Mouse (Mus musculus) forebrain, embryonic 11.5 days (tissue): ENCODE results near the gene Kif5a. TPM values are rescaled to one million over a fixed set of nuclear protein-coding genes. Genes with fewer than 3 reads are reported as not detected.

Experiments used
- ATAC-seq: fragments of 200-750 bp; cut with Nextera tagmentation; replicated peaks from 2 replicates; pipeline ENCODE4 v1.8.0; 2017; ENCODE audit warnings: moderate TSS enrichment; ENCODE audit not compliant: low FRiP score
- DNase-seq: peaks from one replicate; pipeline ENCODE4 v3.0.0-alpha.2; 2017; ENCODE audit warnings: low spot score
- H3K27ac ChIP-seq: fragments of 300-500 bp; sonication (generic); 2 replicates; pipeline ENCODE4 v1.5.1; 2014; ENCODE audit warnings: low read depth, low read length
- H3K27me3 ChIP-seq: fragments of 300-500 bp; sonication (generic); 2 replicates; pipeline ENCODE4 v1.6.1; 2014; ENCODE audit warnings: mild to moderate bottlenecking, low read length, mixed read lengths; ENCODE audit not compliant: control insufficient read depth, insufficient read depth
- H3K36me3 ChIP-seq: fragments of 300-500 bp; sonication (generic); 2 replicates; pipeline ENCODE4 v1.6.1; 2014; ENCODE audit warnings: mild to moderate bottlenecking, low read length, moderate library complexity, mixed read lengths; ENCODE audit not compliant: control insufficient read depth, insufficient read depth
- H3K4me1 ChIP-seq: fragments of 300-500 bp; sonication (generic); replicated peaks from 2 replicates; pipeline ENCODE4 v1.6.1; 2014; ENCODE audit warnings: low read length, mixed read lengths; ENCODE audit not compliant: control insufficient read depth, insufficient read depth
- H3K4me2 ChIP-seq: fragments of 300-500 bp; sonication (generic); 2 replicates; pipeline ENCODE4 v1.6.1; 2014; ENCODE audit warnings: low read depth, mild to moderate bottlenecking, low read length, moderate library complexity, mixed read lengths; ENCODE audit not compliant: severe bottlenecking
- H3K4me3 ChIP-seq: fragments of 300-500 bp; sonication (generic); 2 replicates; pipeline ENCODE4 v1.5.1; 2014; ENCODE audit warnings: low read depth, low read length
- H3K9ac ChIP-seq: fragments of 300-500 bp; sonication (generic); 2 replicates; pipeline ENCODE4 v1.6.1; 2014; ENCODE audit warnings: low read length
- H3K9me3 ChIP-seq: fragments of 300-500 bp; sonication (generic); 2 replicates; pipeline ENCODE4 v1.6.1; 2016; ENCODE audit warnings: low read length, mixed read lengths; ENCODE audit not compliant: control insufficient read depth
- WGBS: fragments of 180-500 bp; shearing (Covaris S2); extraction: QIAGEN DNeasy Blood & Tissue Kit; methylation state at CpG from one replicate; pipeline ENCODE4 v1.1.7; 2014; 5-methylcytosine and 5-hydroxymethylcytosine counted together
- polyA plus RNA-seq: library from polyadenylated mRNA; unstranded; fragments of >200 nt; fragmentation: Nextera tagmentation; extraction: Ambion mirVana; gene quantifications from 2 replicates; pipeline ENCODE4 v1.2.1, GENCODE M21; 2014

Gene Kif5a
- polyA plus RNA-seq, 1 experiment from 2014 or later, result 23.6 TPM

DNA sequence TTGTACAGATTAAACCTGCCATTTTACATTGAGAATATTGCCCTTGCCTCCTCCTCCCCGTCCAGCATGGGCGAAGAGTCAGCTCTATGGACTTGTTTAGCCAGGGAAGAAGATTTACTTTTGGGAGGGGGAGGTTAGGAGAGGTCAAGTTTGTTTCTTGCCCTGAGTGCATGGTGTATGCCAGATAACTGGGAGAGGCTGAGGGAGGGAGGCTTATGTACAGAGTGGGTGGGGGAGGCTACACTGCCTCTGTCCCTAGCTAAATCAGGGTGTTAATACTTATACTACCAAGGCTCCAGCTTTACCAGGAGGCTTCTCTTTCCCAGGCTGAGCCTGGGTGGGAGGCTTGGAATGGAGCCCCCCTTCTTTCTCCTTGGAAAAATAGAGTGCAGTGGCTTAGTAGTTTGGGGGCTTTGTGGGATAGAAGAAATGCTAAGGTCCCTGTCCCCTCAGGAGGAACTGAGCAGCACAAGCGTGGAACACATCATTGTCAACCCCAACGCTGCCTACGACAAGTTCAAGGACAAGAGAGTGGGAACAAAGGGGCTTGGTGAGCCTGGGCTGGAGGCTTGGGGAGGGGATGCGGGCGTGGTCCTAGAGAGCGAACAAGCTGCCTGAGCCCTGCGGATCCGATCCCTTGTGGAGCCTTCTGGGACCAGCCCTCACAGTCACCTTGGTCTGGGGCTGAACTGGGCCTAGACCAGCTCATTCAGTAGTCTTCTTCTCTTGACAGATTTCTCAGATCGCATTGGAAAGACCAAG is 11.3 kb upstream of the Kif5a start:
- Histone ChIP-seq H3K9ac (no peak overlapping the region), H3K9me3 (no peaks in the 10 kb centered on the region), H3K4me1 (no peaks in the 10 kb centered on the region), H3K27me3 (no peaks in the 10 kb centered on the region), H3K4me3 (no peak overlapping the region), H3K36me3 (peaks cover 3% of the 10 kb centered on the region), H3K27ac (no peak overlapping the region), H3K4me2 (no peak overlapping the region)
- ATAC-seq, result no peak
- peak; percentile 45 for DNase-seq
- 89% methylated on average over 11 of the region's 11 CpGs for WGBS

DNA sequence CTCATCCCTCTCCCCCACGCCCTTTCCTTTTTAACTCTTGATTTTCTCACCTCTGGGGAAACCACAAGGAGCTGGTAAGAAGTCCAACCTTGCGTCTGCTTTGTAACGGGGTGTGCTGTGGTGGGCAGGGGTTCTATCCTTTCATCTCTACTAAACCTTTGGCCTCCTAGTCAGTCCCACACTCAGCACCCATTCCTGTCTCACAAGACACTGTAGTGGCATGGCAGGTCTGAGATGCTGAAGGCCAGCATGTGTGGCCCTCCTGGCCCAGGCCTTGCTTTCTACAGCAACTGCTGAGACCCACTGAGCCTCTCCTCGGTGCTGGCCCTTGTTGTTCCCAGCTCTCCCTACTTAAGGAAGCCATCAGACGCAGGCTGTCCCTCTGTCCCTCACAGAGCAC is 9.2 kb upstream of the Kif5a start:
- H3K4me1 ChIP-seq, result peaks cover 2% of the 10 kb centered on the region; the same call in 1 of the 2 replicates
- H3K36me3 ChIP-seq, result peaks cover 3% of the 10 kb centered on the region; the same call in 1 of the 2 replicates
- no peaks in the 10 kb centered on the region for H3K9me3 ChIP-seq
- H3K4me3 ChIP-seq, result no peak overlapping the region
- no peak overlapping the region for H3K9ac ChIP-seq
- ATAC-seq (no peak), DNase-seq (no peak)
- H3K27ac ChIP-seq, result no peak overlapping the region
- 90% methylated on average over 5 of the region's 5 CpGs for WGBS
- H3K4me2 ChIP-seq, result no peak overlapping the region
- H3K27me3 ChIP-seq, result no peaks in the 10 kb centered on the region

DNA sequence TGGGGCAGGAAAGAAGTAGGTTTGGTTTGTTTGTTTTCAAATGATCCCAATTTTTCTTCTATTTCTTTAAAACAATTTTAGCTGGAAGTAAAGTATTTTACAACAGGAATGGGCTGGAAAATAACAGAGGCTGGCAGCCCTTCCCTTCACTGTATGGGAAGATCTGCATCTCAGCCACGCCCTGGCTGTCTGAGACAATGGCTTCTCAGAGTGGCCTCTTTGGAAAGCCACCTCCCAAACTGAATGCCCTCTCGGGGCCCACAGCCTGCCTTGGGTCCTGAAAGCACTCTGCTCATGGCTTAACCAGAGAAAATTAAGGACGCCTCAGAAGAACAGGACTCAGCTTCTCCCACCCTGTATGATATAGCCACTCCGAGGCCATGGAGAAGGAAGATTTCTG is 6.7 kb upstream of the Kif5a start:
- Histone ChIP-seq H3K36me3 (no peaks in the 10 kb centered on the region; the same call in 1 of the 2 replicates), H3K27me3 (no peaks in the 10 kb centered on the region), H3K4me3 (no peak overlapping the region), H3K9ac (no peak overlapping the region), H3K9me3 (no peaks in the 10 kb centered on the region), H3K4me1 (peaks cover 8% of the 10 kb centered on the region), H3K4me2 (no peak overlapping the region), H3K27ac (no peak overlapping the region)
- 67% methylated on average over 4 of the region's 4 CpGs for WGBS
- no peak for DNase-seq
- ATAC-seq, result no peak

DNA sequence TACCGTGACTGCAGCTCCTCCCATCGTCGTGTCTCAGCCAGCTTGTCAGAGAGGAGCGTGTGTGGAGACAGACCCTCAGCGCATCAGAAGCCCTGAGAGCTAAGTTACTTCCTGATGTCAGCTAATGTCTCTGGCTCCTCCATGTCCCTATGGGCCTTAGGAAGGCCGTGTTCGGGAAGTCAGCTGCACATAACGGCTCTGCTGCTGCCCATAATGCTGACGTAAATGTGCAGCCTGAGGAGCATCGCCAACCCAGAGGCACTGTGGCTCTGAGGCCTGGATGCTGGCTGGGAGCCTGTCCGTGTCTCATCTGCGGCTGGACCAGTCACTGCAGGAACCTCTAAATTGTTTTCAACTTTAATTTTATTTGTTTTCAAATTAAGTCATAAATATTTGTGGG is 5.9 kb upstream of the Kif5a start:
- WGBS, result 90% methylated on average over 12 of the region's 12 CpGs
- no peak overlapping the region for H3K9ac ChIP-seq
- H3K4me1 ChIP-seq, result peaks cover 8% of the 10 kb centered on the region
- H3K4me3 ChIP-seq, result no peak overlapping the region
- H3K9me3 ChIP-seq, result no peaks in the 10 kb centered on the region
- no peaks in the 10 kb centered on the region; the same call in 1 of the 2 replicates for H3K36me3 ChIP-seq
- ATAC-seq (no peak), DNase-seq (no peak)
- peaks cover 4% of the 10 kb centered on the region; the same call in 1 of the 2 replicates for H3K27me3 ChIP-seq
- H3K27ac ChIP-seq, result no peak overlapping the region
- no peak overlapping the region for H3K4me2 ChIP-seq

DNA sequence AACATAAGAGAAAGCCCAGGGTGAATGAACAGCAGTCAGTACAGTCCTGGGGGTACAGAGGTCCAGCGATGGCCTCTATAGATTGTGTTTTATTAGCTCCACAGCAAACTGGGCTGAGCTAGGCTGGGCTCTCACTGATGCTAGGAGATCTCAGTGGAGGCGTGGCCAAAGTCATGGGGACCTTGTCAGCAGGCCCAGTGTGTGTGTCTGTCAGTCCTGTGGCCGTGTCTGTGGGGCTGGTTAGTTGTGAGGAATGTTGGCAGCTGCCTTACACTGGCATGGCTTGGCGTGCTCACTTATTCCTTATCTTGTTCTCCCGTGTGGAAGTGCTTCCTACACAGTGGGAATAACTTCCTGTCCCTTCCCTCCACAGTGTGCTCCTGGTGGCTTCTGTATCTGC is 5.3 kb upstream of the Kif5a start:
- H3K36me3 ChIP-seq, result no peaks in the 10 kb centered on the region; the same call in 1 of the 2 replicates
- no peak for ATAC-seq
- peaks cover 8% of the 10 kb centered on the region; the same call in 1 of the 2 replicates for H3K27me3 ChIP-seq
- H3K27ac ChIP-seq, result no peak overlapping the region
- H3K9me3 ChIP-seq, result no peaks in the 10 kb centered on the region
- peaks cover 8% of the 10 kb centered on the region for H3K4me1 ChIP-seq
- DNase-seq, result no peak
- no peak overlapping the region for H3K4me3 ChIP-seq
- H3K9ac ChIP-seq, result no peak overlapping the region
- H3K4me2 ChIP-seq, result no peak overlapping the region
- 80% methylated on average over 5 of the region's 5 CpGs for WGBS

DNA sequence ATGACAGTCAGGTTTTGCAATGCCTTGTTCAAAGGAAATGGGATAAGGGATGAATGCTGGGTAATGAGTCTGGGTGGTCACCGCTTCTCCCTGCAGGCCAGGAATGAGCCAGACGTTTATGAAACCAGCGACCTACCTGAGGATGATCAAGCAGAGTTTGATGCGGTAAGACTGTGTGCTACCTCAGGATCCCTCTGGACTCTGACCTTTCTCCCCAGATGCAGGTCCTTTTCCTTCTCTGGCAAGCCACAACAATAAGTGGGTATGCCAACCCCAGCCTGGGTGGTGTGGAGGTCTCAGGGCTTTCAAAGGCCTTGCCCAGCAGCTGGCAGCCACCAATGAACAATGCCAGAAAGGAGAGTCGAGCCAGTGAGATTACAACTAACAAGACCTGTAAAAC is 4.2 kb upstream of the Kif5a start:
- Histone ChIP-seq H3K27me3 (peaks cover 8% of the 10 kb centered on the region; the same call in 1 of the 2 replicates), H3K9me3 (no peaks in the 10 kb centered on the region), H3K36me3 (no peaks in the 10 kb centered on the region; the same call in 1 of the 2 replicates), H3K4me2 (peak overlapping the region; percentile 97), H3K4me3 (peak overlapping the region; percentile 97), H3K9ac (peak overlapping the region; percentile 96), H3K4me1 (peaks cover 12% of the 10 kb centered on the region), H3K27ac (no peak overlapping the region)
- ATAC-seq (no peak), DNase-seq (no peak)
- 76% methylated on average over 5 of the region's 5 CpGs for WGBS

DNA sequence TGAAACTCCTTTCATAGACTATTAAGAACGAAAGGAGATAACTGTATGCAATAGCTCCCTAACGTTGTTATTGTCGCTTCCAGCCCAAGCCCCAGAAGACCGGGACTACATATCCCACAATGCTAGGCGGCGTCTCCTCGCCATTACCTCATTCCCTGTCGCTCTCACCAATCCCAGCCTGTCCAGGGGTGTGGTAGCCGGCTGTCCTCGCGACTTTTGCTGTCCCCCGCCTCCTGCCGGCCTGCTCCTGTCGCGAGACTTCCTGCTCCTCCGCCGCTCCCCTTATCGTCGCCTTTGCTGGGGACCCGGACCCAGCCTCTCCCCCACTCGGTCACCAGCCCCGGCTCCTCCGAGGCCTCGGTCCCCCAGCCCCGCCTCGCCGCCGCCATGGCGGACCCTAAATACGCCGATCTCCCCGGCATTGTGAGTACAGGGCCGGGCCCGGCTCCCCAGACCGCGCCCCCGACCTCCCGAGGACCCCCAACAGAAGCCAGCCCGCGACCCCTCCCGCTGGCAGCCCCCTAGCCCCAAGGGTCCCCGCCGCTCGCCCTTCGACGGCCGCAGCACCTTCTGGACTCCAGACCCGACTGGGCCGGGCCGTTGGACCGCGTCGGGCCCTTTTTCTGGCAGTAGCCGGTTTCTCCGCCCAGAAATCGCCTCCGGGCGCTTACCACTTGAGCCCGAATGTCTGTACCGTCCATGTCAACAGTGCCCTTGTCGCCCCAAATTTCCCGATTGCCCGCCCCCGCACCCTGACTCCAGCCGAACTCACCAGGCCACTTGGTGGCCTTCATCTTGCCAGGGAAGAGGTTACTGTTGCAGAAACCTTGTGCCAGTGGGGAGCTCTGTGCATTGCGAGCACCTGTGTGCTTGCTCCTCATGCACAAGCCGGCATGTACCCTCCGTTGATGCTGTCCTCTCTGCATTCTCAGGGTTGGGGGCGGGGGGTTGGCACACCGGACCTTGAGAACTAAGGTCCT is 3.3 kb upstream of the Kif5a start, which contains the start of gene Dctn2:
Gene Dctn2 (plus strand): TSS at position 257 of the 980 bp plus-strand sequence.
- H3K4me3 ChIP-seq, result peak within 1 kb of the TSS; percentile 97
- H3K9ac ChIP-seq, result peak within 1 kb of the TSS; percentile 96
- peaks cover 14% of the 10 kb centered on the region for H3K4me1 ChIP-seq
- peak within 1 kb of the TSS; percentile 63; the same call in 1 of the 2 replicates for H3K27ac ChIP-seq
- peak within 1 kb of the TSS; percentile 97 for H3K4me2 ChIP-seq
- no peaks in the 10 kb centered on the region; the same call in 1 of the 2 replicates for H3K36me3 ChIP-seq
- WGBS, result under 1% methylated on average over 70 of the region's 70 CpGs
- DNase-seq (peak; percentile 97), ATAC-seq (peak; percentile 97)
- H3K27me3 ChIP-seq, result peaks cover 10% of the 10 kb centered on the region; the same call in 1 of the 2 replicates
- no peaks in the 10 kb centered on the region for H3K9me3 ChIP-seq

DNA sequence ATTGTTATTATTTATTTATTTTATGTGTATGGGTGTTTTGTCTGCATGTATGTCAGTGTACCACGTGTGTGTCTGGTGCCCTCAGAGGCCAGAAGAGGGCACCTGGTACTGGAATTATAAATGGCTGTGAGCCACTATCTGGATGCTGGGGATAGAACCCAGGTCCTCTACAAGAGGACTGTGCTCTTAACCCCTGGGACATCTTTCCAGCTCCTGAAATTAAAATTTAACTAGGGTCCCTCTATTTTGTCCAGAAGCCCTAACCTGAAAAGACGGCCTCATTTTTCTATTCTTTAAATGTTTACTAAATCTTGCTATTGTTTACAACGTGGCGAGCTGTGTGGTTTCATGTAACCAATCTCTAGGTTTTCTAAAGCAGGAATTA is 2.6 kb upstream of the Kif5a start:
- DNase-seq (no peak), ATAC-seq (peak; percentile 32; the same call in 1 of the 2 replicates)
- H3K4me1 ChIP-seq, result peaks cover 16% of the 10 kb centered on the region
- peak overlapping the region; percentile 97 for H3K4me3 ChIP-seq
- no peak overlapping the region for H3K27ac ChIP-seq
- no peaks in the 10 kb centered on the region for H3K9me3 ChIP-seq
- peaks cover 10% of the 10 kb centered on the region; the same call in 1 of the 2 replicates for H3K27me3 ChIP-seq
- H3K36me3 ChIP-seq, result no peaks in the 10 kb centered on the region; the same call in 1 of the 2 replicates
- peak overlapping the region; percentile 24; the same call in 1 of the 2 replicates for H3K4me2 ChIP-seq
- no peak overlapping the region for H3K9ac ChIP-seq
- 34% methylated on average over 4 of the region's 4 CpGs for WGBS
